Comparison of ENCODE assay signal across 1 mouse cellular context in genomic region chr17:25089158-25089557, GRCm38 (mm10).
TF ChIP-seq lines count a peak whose summit lies in the region.

No protein-coding gene starts in this region.

TF ChIP-seq in MEL, 35 proteins besides CTCF, POLR2A, EP300 and RAD21 (continued from another document):
- TF ChIP-seq GABPA (IDR thresholded peaks at IDR 0.05; ENCODE audit: low read depth, low read length) (no peak), ZKSCAN1 (IDR thresholded peaks at IDR 0.05; ENCODE audit: low read depth, low read length) (no peak)
